Mouse (Mus musculus) monocyte, adult 2 months (primary cell): ENCODE results near the gene Olfr1389.
"Not testable (repeated sequence)": the region's sequence is repeated elsewhere in the genome, so short reads cannot be mapped to it uniquely, and the experiment has no call there.

Experiments
- DNase-seq, 2 experiments: peaks; one replicate each; pipeline ENCODE4 v3.0.0; 2022; ENCODE audit warnings: low spot score in 2 of 2, low read depth in 1 of 2

The Olfr1389 gene

DNA sequence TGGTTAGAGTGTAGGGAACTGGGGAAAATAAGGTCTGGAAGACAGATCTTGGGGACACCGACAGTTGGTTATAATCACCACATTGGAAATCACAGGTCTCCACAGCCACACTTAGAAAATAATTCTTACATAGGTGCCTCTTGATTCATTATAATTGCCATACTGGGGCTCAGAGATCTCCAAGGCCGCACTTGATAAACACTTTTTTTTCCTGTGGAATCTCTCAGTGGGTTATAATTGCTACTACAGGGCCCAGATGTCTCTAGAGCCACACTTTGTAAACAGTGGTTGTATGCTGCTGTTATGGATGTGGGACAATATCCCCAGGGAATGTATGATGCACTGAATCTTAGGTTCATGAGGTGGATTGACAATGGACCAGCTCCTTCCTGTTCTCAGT lies at the start of gene Olfr1389:
Olfr1389 (plus strand) TSS at position 301 of the 400 bp plus-strand sequence.
- no peak for DNase-seq

DNA sequence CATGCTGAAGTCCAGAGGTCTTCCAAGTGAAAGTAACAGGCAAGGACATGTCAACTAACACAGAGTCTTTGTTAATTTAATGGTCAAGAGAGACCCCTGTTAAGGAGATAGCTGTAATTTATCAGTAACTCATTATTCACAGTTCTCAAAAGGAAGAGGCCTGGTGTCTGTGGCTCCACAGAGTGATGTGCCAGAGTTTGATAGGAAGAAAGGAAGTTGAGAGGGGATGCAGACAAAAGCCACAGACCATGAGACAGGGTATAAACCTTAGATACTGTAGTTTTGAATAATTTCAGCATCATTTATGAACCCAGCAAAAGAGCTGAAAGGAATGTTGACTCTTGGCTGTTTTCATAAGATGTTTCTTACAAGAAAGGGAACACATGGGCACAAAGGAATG lies 39.7 kb upstream of the Olfr1389 start:
- DNase-seq = no peak

DNA sequence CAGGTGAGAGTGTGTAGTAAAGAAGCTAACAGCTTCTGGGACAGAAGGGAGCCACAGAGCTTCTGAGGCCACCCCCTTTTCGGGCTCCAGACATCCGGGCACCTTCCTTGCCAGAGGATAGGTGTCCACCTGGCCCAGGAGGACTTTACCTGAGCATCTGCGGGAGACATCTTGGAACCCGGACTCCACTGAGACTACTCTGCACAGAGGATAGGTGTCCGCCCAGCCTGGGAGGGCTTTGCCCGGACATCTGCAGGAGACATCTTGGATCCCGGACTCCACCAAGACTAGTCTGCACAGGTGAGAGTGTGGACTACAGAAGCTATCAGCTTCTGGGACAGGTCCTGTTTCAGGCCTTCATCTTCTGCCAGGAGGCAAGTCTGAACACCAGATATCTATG lies 36.7 kb upstream of the Olfr1389 start:
- not testable (repeated sequence) for DNase-seq

DNA sequence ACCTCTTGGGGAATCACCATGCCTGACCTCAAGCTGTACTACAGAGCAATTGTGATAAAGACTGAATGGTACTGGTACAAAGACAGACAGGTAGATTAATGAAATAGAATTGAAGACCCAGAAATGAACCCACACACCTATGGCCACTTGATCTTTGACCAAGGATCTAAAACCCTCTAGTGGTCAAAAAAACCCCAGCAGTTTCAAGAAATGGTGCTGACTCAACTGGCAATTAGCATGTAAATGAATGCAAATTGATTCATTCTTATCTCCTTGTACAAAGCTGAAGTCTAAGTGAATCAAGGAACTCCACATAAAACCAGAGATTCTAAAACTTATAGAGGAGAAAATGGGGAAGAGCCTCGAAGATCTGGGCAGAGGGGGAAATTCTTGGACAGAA lies 30.2 kb upstream of the Olfr1389 start:
- DNase-seq = not testable (repeated sequence)

DNA sequence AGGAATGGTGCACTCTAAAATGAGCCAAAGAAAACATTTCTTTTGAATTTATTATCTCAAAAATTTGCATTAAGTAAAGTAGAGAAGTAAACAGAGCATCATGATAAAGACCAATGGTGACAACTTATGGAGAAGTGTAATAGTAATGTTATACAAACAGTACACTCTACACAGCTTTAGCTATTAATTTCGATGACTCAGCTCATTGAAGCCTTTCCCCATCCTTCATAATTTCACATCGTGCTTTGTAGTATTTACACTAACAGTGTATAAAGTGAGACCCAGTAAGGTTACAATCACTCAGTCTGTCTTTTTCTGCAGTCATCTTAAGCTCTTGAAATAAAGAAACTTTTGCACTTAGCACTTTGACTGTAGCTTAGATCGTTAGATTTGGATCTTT lies 16.1 kb upstream of the Olfr1389 start:
- DNase-seq = no peak

DNA sequence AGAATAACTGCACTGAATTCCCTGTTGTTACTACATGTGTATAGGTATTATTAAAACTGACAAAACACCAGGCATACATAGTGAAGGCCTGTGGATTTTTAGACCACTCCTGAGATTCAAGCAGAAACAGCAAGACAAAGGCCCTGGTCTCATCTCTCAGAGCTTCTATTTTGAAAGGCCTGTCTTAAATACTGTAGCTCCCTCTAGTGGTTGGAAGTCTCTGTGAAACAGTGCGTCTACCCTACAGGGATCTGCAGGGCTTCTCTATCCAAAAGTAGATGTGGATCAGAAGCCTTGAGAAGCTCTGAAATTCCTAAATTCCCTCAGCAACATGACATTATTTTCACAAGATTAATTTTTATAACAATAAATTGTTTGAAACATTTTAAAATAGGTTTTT lies 12.3 kb upstream of the Olfr1389 start:
- no peak for DNase-seq

DNA sequence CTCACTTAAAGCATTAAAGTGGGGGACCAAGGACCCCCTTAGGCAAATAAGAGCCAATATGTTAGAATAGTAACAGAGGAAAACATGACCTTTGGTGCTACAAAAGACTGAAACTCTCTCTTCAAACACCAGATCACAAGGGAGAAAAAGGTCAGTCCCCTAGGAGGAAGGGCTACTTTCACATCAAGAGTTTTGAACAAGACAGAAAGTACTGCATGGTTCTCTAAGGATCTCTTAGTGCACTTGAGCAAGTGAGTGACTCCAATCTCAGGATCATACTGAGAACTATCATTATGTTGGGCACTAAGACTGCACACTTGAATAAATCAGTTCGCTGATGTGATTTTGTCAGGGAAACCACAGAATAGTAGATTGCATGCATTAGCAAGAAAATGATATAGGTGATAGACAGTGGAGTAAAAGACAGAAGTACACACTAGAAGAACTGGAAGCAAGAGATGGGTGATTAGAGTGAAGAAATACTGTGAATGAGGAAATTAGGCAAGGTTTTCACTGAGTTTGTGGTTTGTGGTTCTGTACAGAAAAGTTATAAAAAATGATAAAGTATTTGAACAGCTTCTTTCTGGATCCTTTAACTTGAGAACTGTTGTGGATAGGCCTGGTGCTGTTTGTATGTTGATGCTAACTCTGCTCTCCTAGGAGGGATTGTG lies 2.5 kb downstream of the Olfr1389 start:
- no peak for DNase-seq

DNA sequence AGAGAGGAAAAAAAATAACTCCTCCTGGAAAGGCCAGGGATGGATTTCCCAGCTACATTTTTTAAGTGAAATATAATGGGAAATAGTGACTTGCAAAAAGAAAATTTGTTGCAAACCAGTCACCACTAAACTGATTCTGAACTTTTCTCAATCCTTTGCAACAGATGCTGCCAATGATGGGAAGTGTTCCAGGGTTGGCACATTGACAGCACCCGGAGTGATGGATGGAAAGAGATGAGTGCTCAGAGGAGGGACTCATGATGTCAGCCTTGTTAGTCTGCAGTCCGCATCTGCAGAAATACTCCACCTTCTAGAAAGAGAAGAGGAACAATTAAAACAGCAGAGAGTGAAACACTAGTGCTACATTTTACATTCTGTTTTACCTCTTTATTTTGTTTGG lies 6.8 kb downstream of the Olfr1389 start:
- DNase-seq = no peak

DNA sequence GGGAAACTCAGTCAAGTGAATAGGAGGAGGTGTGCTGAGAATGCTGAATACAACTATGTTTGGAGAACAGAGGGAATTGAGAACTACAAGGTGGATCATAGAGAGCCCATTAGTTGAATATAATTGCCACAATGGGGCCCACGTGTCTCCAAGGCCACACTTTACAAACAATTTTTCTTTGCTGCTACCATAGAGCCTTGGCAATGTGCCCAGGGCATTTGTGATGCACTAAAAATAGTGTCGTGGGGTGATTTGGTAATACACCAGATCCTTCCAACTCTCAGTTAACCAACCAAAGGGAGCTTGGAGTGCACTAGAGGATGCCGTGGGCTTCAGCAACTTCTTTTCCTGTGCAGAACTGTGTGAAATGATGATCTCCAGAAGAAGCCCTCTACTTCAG lies 13.5 kb downstream of the Olfr1389 start, which contains the start of gene Olfr1388:
Olfr1388 (plus strand) TSS at position 214 of the 400 bp plus-strand sequence.
- no peak for DNase-seq

DNA sequence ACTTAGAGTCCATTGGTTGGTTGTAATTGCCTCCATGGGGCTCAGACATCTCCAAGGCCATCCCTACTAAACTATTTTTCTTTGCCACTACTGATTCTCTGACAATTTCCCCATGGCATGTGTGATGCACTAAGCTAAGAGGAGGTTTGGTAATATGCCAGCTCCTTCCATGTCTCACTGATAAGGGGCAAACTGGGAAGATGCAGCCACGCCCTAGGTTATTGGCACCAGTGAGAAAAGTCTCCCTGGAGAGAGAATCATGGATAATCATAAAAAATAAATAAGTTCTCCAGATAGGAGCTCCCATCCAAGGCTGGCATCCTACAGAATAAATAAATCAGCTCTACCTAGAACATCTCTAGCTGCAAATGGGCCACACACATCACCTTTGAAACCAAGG lies 32.2 kb downstream of the Olfr1389 start, which contains the start of gene Olfr1387:
Olfr1387 (plus strand) TSS at position 301 of the 400 bp plus-strand sequence.
- no peak for DNase-seq

DNA sequence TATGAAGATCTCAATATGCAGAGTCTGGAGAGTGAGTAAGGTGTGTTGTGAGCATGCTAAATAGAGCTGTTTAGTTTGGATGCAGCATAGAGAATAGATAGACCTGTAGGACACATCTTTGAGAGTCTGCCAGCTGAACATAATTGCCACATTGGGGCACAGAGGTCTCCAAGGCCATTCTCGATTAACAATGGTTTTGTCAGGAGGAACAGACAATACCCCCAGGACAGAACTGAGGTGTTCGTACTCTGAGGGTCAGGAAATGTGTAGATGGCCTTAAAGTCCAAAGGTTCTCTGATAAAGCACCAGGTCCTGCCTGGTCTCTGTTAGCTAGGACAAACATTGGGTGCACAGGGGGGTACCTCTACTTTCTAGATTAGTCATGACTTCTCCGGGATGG lies 41.9 kb downstream of the Olfr1389 start, which contains the start of gene Olfr1386:
Olfr1386 (plus strand) TSS at position 301 of the 400 bp plus-strand sequence.
- not testable (repeated sequence) for DNase-seq
